Mouse (Mus musculus) embryonic facial prominence, embryonic 13.5 days (tissue): ENCODE measurements around the gene Hnrnpc. TPM values are rescaled to one million over a fixed set of nuclear protein-coding genes. Genes with fewer than 3 reads are reported as not detected.
"Not testable (repeated sequence)": the region's sequence is repeated elsewhere in the genome, so short reads cannot be mapped to it uniquely, and the experiment has no call there.

Source experiments
- ATAC-seq: fragments of 200-750 bp; cut with Nextera tagmentation; 2 replicates; pipeline ENCODE4 v1.8.0; 2017; ENCODE audit warnings: low read depth; ENCODE audit not compliant: insufficient number of reproducible peaks, insufficient read depth, low FRiP score, low TSS enrichment
- H3K27ac ChIP-seq: fragments of 300-500 bp; sonication (generic); 2 replicates; pipeline ENCODE4 v1.5.1; 2015; ENCODE audit warnings: moderate library complexity, mild to moderate bottlenecking, inconsistent platforms
- H3K27me3 ChIP-seq: fragments of 300-500 bp; sonication (generic); 2 replicates; pipeline ENCODE4 v1.6.1; 2015; ENCODE audit warnings: mild to moderate bottlenecking, inconsistent platforms
- H3K36me3 ChIP-seq: fragments of 300-500 bp; sonication (generic); 2 replicates; pipeline ENCODE4 v1.6.1; 2015; ENCODE audit warnings: mild to moderate bottlenecking, inconsistent platforms
- H3K4me1 ChIP-seq: fragments of 300-500 bp; sonication (generic); 2 replicates; pipeline ENCODE4 v1.6.1; 2015; ENCODE audit warnings: inconsistent platforms
- H3K4me2 ChIP-seq: fragments of 300-500 bp; sonication (generic); 2 replicates; pipeline ENCODE4 v1.6.1; 2015; ENCODE audit warnings: moderate library complexity, mild to moderate bottlenecking, inconsistent platforms
- H3K4me3 ChIP-seq: fragments of 300-500 bp; sonication (generic); 2 replicates; pipeline ENCODE4 v1.5.1; 2015; ENCODE audit warnings: mild to moderate bottlenecking, inconsistent platforms
- H3K9ac ChIP-seq: fragments of 300-500 bp; sonication (generic); 2 replicates; pipeline ENCODE4 v1.6.1; 2015; ENCODE audit warnings: mild to moderate bottlenecking, inconsistent platforms
- H3K9me3 ChIP-seq: fragments of 300-500 bp; sonication (generic); 2 replicates; pipeline ENCODE4 v1.6.1; 2016; ENCODE audit warnings: inconsistent platforms
- WGBS: fragments of 180-500 bp; shearing (Covaris S2); methylation state at CpG from one replicate; pipeline ENCODE4 v1.1.7; 2015; ENCODE audit warnings: mixed read lengths; 5-methylcytosine and 5-hydroxymethylcytosine counted together
- polyA plus RNA-seq: library from polyadenylated mRNA; unstranded; fragments of >200 nt; fragmentation: Nextera tagmentation; extraction: Ambion mirVana; gene quantifications from 2 replicates; pipeline ENCODE4 v1.2.1, GENCODE M21; 2015

Hnrnpc gene
- polyA plus RNA-seq, 1 experiment from 2014 or later: 755 TPM

DNA sequence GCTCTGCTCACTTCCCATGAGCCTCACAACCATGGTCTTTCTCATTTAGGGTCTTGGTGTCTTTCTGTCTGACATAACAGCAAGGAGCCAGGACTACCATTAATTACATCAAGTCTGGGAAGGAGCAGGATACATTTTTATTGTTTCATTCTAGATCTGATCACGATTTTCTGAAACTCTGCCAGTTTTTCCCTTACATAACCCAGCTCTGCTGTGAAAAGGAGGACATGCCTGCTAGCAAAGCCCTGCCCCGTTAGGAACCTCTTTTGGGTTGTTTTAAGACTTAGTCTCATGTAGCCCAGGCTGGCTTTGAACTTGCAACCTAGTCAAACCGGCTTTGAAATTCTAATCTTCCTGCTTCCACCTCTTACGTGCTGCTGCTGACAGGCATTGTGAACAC, 43.8 kb downstream of the Hnrnpc start:
- H3K4me1 ChIP-seq: no peaks in the 10 kb centered on the region
- H3K27me3 ChIP-seq: no peaks in the 10 kb centered on the region
- H3K4me2 ChIP-seq: no peak overlapping the region
- H3K27ac ChIP-seq: no peak overlapping the region
- WGBS: 55% methylated on average over 4 of the region's 4 CpGs
- no peaks in the 10 kb centered on the region for H3K9me3 ChIP-seq
- no peak overlapping the region for H3K9ac ChIP-seq
- no peak overlapping the region for H3K4me3 ChIP-seq
- no peak for ATAC-seq
- no peaks in the 10 kb centered on the region for H3K36me3 ChIP-seq

DNA sequence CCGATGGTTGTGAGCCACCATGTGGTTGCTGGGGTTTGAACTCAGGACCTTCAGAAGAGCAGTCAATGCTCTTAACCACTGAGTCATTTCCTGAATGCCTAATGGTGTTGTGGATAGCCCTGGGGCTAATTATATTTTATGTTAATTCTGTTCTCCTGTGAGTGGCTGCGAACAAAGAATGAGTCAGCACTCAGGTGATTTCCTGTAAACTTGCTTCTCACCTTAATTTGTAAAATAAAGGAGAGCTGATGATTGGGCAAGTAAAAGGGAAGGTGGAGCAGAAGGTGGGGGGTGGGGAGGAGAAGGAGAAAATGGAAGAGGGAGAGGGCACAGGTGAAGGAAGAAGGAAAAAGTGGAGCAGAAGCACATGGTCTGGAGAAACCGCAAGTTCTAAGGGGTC, 51.1 kb downstream of the Hnrnpc start:
- not testable (repeated sequence) for H3K27me3 ChIP-seq, H3K9ac ChIP-seq, ATAC-seq, H3K4me2 ChIP-seq, H3K9me3 ChIP-seq, H3K27ac ChIP-seq, H3K36me3 ChIP-seq, H3K4me3 ChIP-seq, H3K4me1 ChIP-seq
- 85% methylated on average over 3 of the region's 3 CpGs for WGBS

DNA sequence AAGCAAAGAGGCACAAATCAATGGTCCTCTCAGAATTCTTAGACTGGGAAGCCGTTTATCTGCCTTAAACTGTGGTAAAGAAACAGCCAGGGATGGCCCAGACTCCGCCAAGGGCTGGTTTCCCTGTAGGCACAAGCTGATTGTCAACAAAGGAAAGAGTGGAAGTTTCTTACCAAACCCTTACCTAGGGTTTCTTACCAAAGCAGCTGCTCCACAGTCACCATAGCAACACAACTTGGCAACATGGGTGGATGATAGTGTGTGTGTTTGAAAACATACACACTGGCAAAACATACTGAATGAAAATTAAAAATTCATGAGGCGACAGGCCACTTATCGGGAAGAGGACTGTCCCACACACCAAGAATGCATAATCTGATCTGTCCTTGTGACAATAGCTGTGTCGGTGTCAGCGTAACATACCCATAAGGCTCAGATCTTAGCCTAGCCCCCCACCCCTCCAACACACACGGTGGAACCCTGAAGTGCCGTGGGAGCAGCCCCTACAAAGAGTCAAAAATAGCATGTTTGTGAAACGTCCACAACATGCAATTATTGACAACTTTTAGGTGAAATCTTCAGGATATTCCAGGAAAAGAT, 57.8 kb downstream of the Hnrnpc start:
- no peak overlapping the region for H3K4me3 ChIP-seq
- 0 out of 2 replicates have a peak, but pooled peaks cover 4% of the 10 kb centered on the region for H3K27me3 ChIP-seq
- H3K27ac ChIP-seq: no peak overlapping the region
- H3K9ac ChIP-seq: no peak overlapping the region
- peaks cover 11% of the 10 kb centered on the region for H3K4me1 ChIP-seq
- H3K36me3 ChIP-seq: no peaks in the 10 kb centered on the region
- H3K4me2 ChIP-seq: no peak overlapping the region
- no peak for ATAC-seq
- H3K9me3 ChIP-seq: no peaks in the 10 kb centered on the region
- 80% methylated on average over 9 of the region's 9 CpGs for WGBS

- no peak overlapping the region for H3K9ac ChIP-seq
- no peak overlapping the region for H3K4me3 ChIP-seq
- H3K36me3 ChIP-seq: no peaks in the 10 kb centered on the region
- H3K27ac ChIP-seq: no peak overlapping the region
- WGBS: 9% methylated on average over 8 of the region's 8 CpGs
- peaks cover 11% of the 10 kb centered on the region for H3K4me1 ChIP-seq
- no peaks in the 10 kb centered on the region for H3K9me3 ChIP-seq
- peak overlapping the region; percentile 40 for H3K4me2 ChIP-seq
- 0 out of 2 replicates have a peak, but pooled peaks cover 4% of the 10 kb centered on the region for H3K27me3 ChIP-seq
- 0 out of 2 replicates have a peak, but pooled peaks have one; percentile 71 for ATAC-seq
These were observed 58.7 kb downstream of the Hnrnpc start for GRCm38 (mm10) chr14:52044901-52045678.

GRCm38 (mm10) chr14:52043446-52043845, 60.4 kb downstream of the Hnrnpc start:
- Histone ChIP-seq H3K4me3 (no peak overlapping the region), H3K36me3 (no peaks in the 10 kb centered on the region), H3K9ac (no peak overlapping the region), H3K27ac (no peak overlapping the region), H3K9me3 (no peaks in the 10 kb centered on the region), H3K4me2 (no peak overlapping the region), H3K4me1 (peaks cover 11% of the 10 kb centered on the region), H3K27me3 (0 out of 2 replicates have a peak, but pooled peaks cover 4% of the 10 kb centered on the region)
- ATAC-seq: no peak
- 61% methylated on average over 6 of the region's 6 CpGs for WGBS

DNA sequence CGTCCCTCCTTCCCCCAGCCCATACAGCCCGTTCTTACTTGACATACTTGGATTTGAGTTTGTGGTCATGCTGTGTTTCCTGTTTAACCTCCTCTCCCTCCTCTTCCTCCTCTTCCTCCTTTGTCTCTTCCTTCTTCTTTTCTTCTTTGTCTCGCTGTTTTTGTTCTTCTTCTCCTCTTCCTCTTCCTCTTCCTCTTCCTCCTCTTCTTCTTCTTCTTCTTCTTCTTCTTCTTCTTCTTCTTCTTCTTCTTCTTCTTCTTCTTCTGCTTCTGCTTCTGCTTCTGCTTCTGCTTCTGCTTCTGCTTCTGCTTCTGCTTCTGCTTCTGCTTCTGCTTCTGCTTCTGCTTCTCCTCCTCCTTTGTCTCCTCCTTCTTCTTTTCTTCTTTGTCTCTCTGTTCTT, 61.5 kb downstream of the Hnrnpc start, which contains the start of gene Olfr221:
Gene Olfr221 (minus strand): TSS at position 101 of the 400 bp plus-strand sequence.
- not testable (repeated sequence) for H3K36me3 ChIP-seq, ATAC-seq, H3K9me3 ChIP-seq, H3K4me2 ChIP-seq, H3K4me3 ChIP-seq, H3K27me3 ChIP-seq, H3K27ac ChIP-seq, H3K9ac ChIP-seq
- WGBS: 60% methylated on average over 3 of the region's 3 CpGs
- peaks cover 11% of the 10 kb centered on the region for H3K4me1 ChIP-seq

GRCm38 (mm10) chr14:52039332-52039731, 64.5 kb downstream of the Hnrnpc start:
- Histone ChIP-seq H3K4me1 (no peaks in the 10 kb centered on the region; the same call in 1 of the 2 replicates), H3K9ac (no peak overlapping the region), H3K9me3 (0 out of 2 replicates have a peak, but pooled peaks cover 3% of the 10 kb centered on the region), H3K4me3 (no peak overlapping the region), H3K36me3 (no peaks in the 10 kb centered on the region), H3K4me2 (no peak overlapping the region), H3K27ac (no peak overlapping the region), H3K27me3 (0 out of 2 replicates have a peak, but pooled peaks cover 4% of the 10 kb centered on the region)
- no peak for ATAC-seq
- 85% methylated on average over 5 of the region's 5 CpGs for WGBS

DNA sequence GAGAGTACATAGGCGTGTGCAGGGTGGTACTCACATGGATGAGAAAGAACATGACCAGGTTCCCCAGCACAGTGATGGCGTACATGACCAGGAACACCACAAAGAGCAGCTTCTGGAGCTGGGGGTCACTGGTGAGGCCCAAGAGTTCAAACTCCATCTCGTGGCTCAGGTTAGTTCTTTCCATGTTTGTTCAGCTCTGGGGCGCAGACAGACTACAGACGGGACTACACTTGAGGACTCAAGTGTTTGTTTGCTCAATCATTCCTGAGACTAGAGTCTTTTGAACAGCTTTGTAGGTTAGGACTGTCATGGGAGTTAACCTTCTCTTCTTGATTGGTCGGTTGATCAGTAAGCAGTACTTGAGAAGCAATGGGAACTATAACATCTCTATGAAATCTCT, 67.9 kb downstream of the Hnrnpc start:
- no peak overlapping the region for H3K4me3 ChIP-seq
- H3K27me3 ChIP-seq: no peaks in the 10 kb centered on the region
- no peaks in the 10 kb centered on the region for H3K4me1 ChIP-seq
- ATAC-seq: no peak
- 0 out of 2 replicates have a peak, but pooled peaks cover 3% of the 10 kb centered on the region for H3K9me3 ChIP-seq
- H3K9ac ChIP-seq: no peak overlapping the region
- no peak overlapping the region for H3K4me2 ChIP-seq
- no peaks in the 10 kb centered on the region for H3K36me3 ChIP-seq
- no peak overlapping the region for H3K27ac ChIP-seq
- WGBS: 93% methylated on average over 6 of the region's 6 CpGs

DNA sequence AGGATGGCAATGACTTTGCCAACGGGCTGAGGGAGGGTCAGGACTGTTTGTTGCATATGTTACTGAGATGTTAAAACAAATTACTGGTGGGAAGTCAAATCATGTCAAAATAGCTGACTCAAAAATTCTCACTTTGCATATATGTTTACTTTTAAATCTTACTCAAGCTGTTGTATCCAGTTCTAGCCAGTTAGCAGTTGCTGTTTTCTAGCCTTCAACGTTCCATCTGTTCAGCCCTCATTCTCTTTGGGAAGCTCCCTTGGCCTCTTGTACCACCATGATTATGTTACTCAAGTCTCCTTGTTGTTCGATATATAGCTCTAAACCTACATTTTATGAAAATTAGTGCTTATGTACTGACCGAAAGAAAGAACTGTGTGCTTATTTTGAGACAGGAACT, 77.5 kb downstream of the Hnrnpc start:
- Histone ChIP-seq H3K27me3 (no peaks in the 10 kb centered on the region), H3K27ac (no peak overlapping the region), H3K4me2 (no peak overlapping the region), H3K4me1 (peaks cover 13% of the 10 kb centered on the region), H3K9ac (no peak overlapping the region), H3K9me3 (no peaks in the 10 kb centered on the region), H3K36me3 (no peaks in the 10 kb centered on the region), H3K4me3 (no peak overlapping the region)
- 85% methylated on average over 4 of the region's 4 CpGs for WGBS
- no peak for ATAC-seq

- no peaks in the 10 kb centered on the region for H3K27me3 ChIP-seq
- no peaks in the 10 kb centered on the region for H3K36me3 ChIP-seq
- no peak for ATAC-seq
- peaks cover 22% of the 10 kb centered on the region for H3K4me1 ChIP-seq
- 90% methylated on average over 2 of the region's 2 CpGs for WGBS
- H3K27ac ChIP-seq: no peak overlapping the region
- no peaks in the 10 kb centered on the region for H3K9me3 ChIP-seq
- H3K4me3 ChIP-seq: no peak overlapping the region
- no peak overlapping the region for H3K4me2 ChIP-seq
- H3K9ac ChIP-seq: no peak overlapping the region
These were observed 79.7 kb downstream of the Hnrnpc start for GRCm38 (mm10) chr14:52024133-52024532.
